Mouse (Mus musculus): ENCODE measurements at regions not wholly inside any gene's neighbourhood (a gene's known extent, or its start where the extent isn't known, plus 50 kb on each side); places are given as distances from the start of the nearest gene placed in this dataset.

GRCm38 (mm10) chr5:52263214-52263613, 72.9 kb upstream of the Dhx15 start:
- H3K27ac ChIP-seq (ENCODE audit: low read depth, low read length) = no peak overlapping the region
- 90% methylated on average over 11 of the region's 11 CpGs for WGBS
- no peaks in the 10 kb centered on the region for H3K27me3 ChIP-seq (ENCODE audit: insufficient read depth, low read length)
- no peak for ATAC-seq (ENCODE audit: low FRiP score)
- DNase-seq (ENCODE audit: low spot score) = no peak
- TF ChIP-seq CTCF (IDR thresholded peaks at IDR 0.05) = no peak
- H3K4me2 ChIP-seq (ENCODE audit: low read depth, low read length, poor library complexity, severe bottlenecking) = no peak overlapping the region
- no peak overlapping the region for H3K9ac ChIP-seq (replicated peaks; ENCODE audit: low read length, poor library complexity, severe bottlenecking)
- H3K9me3 ChIP-seq (ENCODE audit: low read length) = no peaks in the 10 kb centered on the region
- no peak overlapping the region for H3K4me3 ChIP-seq (ENCODE audit: low read depth, low read length)
- H3K4me1 ChIP-seq (ENCODE audit: insufficient read depth, low read length) = no peaks in the 10 kb centered on the region
- H3K36me3 ChIP-seq (ENCODE audit: insufficient read depth, low read length) = no peaks in the 10 kb centered on the region

DNA sequence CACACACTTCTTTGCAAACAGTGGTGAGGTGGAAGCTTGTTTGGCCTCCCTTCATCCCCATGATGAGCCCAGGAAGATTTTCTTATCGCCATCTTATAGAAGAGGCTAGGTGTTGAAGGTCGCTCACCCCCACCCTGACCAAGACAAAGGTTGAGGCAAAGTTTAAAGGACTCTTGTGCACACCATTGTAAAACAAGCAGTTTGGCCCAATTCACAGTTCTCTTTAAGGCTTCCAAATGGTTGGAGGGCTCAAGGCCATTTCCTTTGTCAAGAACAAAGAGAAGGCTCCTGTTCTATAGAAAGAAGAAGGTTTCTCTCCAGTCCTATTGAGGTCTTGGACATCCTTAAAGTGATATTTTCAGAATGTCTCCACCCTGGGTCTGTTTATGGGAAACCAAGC, 67.8 kb upstream of the Dhx15 start:
- WGBS = 98% methylated on average over 2 of the region's 2 CpGs
- Histone ChIP-seq H3K9ac (replicated peaks; ENCODE audit: low read length, poor library complexity, severe bottlenecking) (no peak overlapping the region), H3K27ac (ENCODE audit: low read depth, low read length) (no peak overlapping the region), H3K4me3 (ENCODE audit: low read depth, low read length) (no peak overlapping the region), H3K9me3 (ENCODE audit: low read length) (no peaks in the 10 kb centered on the region), H3K27me3 (ENCODE audit: insufficient read depth, low read length) (no peaks in the 10 kb centered on the region), H3K36me3 (ENCODE audit: insufficient read depth, low read length) (no peaks in the 10 kb centered on the region), H3K4me1 (ENCODE audit: insufficient read depth, low read length) (no peaks in the 10 kb centered on the region), H3K4me2 (ENCODE audit: low read depth, low read length, poor library complexity, severe bottlenecking) (no peak overlapping the region)
- ATAC-seq (ENCODE audit: low FRiP score) = no peak
- no peak for DNase-seq (ENCODE audit: low spot score)
- no peak for TF ChIP-seq CTCF (IDR thresholded peaks at IDR 0.05)

DNA sequence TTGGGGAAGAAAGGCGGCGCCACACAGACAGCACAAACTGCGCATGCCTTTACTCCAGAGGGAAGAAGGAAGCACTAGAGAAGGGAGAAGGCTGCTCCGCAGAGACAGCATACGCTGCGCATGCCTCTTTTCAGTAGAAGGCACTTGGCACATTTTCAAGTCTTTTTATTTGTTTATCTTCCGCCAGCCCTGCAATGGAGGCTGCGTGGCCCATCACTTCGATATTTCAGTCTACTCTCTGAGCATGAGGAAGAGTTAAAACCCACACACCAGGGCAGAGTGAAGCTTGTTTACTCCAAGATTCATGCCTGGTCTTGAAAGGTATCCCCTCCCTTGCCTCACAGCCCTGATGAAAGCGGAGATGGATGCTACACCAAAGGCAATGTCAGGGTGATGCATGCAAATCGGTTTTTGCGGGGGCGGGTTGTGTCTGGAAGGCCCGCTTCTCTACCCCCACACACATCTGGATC, 64.3 kb upstream of the Dhx15 start:
- H3K4me2 ChIP-seq (ENCODE audit: low read depth, low read length, poor library complexity, severe bottlenecking) = no peak overlapping the region
- WGBS = 76% methylated on average over 14 of the region's 14 CpGs
- H3K27ac ChIP-seq (ENCODE audit: low read depth, low read length) = no peak overlapping the region
- H3K9me3 ChIP-seq (ENCODE audit: low read length) = no peaks in the 10 kb centered on the region
- no peaks in the 10 kb centered on the region for H3K4me1 ChIP-seq (ENCODE audit: insufficient read depth, low read length)
- ATAC-seq (ENCODE audit: low FRiP score) = no peak
- DNase-seq (ENCODE audit: low spot score) = no peak
- no peak overlapping the region for H3K4me3 ChIP-seq (ENCODE audit: low read depth, low read length)
- H3K9ac ChIP-seq (replicated peaks; ENCODE audit: low read length, poor library complexity, severe bottlenecking) = no peak overlapping the region
- no peaks in the 10 kb centered on the region for H3K27me3 ChIP-seq (ENCODE audit: insufficient read depth, low read length)
- H3K36me3 ChIP-seq (ENCODE audit: insufficient read depth, low read length) = no peaks in the 10 kb centered on the region
- no peak for TF ChIP-seq CTCF (IDR thresholded peaks at IDR 0.05)

DNA sequence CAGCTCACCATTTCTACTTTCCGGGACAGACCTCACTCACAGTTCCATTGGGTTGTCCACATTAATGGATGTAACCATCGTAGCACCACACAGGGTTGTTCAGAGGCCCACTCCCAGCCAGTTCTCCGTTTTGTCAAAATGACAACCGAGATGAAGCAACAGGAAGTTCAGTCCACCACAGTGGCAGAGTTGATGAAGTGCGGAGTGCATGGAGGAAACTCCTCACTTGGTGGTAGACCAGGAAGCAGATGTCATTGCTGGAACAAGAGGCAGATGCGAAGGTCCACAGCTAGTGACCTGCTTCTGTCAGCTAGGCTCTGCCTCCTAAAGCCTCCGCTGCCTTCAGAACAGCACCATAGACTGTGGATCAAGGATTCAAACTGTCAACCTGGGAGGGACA, 59.5 kb upstream of the Dhx15 start:
- DNase-seq (ENCODE audit: low spot score) = no peak
- no peak for TF ChIP-seq CTCF (IDR thresholded peaks at IDR 0.05)
- no peak for ATAC-seq (ENCODE audit: low FRiP score)
- no peak overlapping the region for H3K4me3 ChIP-seq (ENCODE audit: low read depth, low read length)
- peaks cover 3% of the 10 kb centered on the region; the same call in 1 of the 2 replicates for H3K9me3 ChIP-seq (ENCODE audit: low read length)
- H3K4me2 ChIP-seq (ENCODE audit: low read depth, low read length, poor library complexity, severe bottlenecking) = no peak overlapping the region
- H3K27ac ChIP-seq (ENCODE audit: low read depth, low read length) = no peak overlapping the region
- no peaks in the 10 kb centered on the region for H3K4me1 ChIP-seq (ENCODE audit: insufficient read depth, low read length)
- no peaks in the 10 kb centered on the region for H3K36me3 ChIP-seq (ENCODE audit: insufficient read depth, low read length)
- WGBS = 90% methylated on average over 7 of the region's 7 CpGs
- H3K9ac ChIP-seq (replicated peaks; ENCODE audit: low read length, poor library complexity, severe bottlenecking) = no peak overlapping the region
- H3K27me3 ChIP-seq (ENCODE audit: insufficient read depth, low read length) = no peaks in the 10 kb centered on the region

DNA sequence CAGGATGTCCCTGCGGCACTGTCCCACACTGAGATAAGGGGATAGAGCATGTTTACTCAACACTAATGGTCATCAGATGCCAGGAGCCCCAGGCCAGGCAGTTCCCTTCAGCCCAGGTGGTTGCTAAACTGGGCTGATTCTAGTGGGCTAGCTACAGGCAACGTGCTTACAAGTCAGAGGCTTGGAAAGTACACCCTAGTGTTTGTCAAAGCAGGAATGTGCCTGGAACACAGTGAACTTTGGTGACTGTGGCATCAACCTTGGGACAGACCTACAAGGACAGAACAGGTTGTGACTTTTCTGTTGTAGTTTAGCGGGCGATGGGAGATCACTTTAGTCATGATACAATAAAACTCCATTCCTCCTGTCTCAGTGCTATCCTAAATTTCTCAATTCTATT, 53.6 kb upstream of the Dhx15 start:
- Histone ChIP-seq H3K27me3 (ENCODE audit: insufficient read depth, low read length) (no peaks in the 10 kb centered on the region), H3K27ac (ENCODE audit: low read depth, low read length) (no peak overlapping the region), H3K9ac (replicated peaks; ENCODE audit: low read length, poor library complexity, severe bottlenecking) (no peak overlapping the region), H3K36me3 (ENCODE audit: insufficient read depth, low read length) (no peaks in the 10 kb centered on the region), H3K4me2 (ENCODE audit: low read depth, low read length, poor library complexity, severe bottlenecking) (no peak overlapping the region), H3K9me3 (ENCODE audit: low read length) (no peaks in the 10 kb centered on the region), H3K4me3 (ENCODE audit: low read depth, low read length) (no peak overlapping the region), H3K4me1 (ENCODE audit: insufficient read depth, low read length) (no peaks in the 10 kb centered on the region)
- DNase-seq (ENCODE audit: low spot score) = no peak
- no peak for ATAC-seq (ENCODE audit: low FRiP score)
- TF ChIP-seq CTCF (IDR thresholded peaks at IDR 0.05) = no peak
- WGBS = 98% methylated on average over 4 of the region's 4 CpGs

DNA sequence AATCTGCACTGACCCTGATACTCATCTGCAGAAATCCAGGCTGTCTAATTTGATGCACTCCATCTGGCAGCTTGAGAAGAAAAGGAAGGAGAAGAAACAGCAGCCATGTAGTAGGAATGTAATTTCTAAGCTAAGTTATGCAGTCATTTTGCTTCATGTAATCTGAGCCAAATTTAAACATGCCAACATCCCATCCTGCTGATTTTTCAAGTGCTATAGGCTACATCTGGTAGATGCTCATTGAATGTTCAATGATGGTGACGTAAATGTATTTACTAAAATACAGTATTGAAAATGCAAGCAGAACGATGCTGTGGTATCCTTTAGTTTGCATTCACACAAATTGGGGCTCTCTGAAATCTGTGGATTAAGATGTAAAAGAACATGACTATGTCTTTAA, 52.1 kb upstream of the Dhx15 start:
- Histone ChIP-seq H3K9me3 (ENCODE audit: low read length) (no peaks in the 10 kb centered on the region), H3K27me3 (ENCODE audit: insufficient read depth, low read length) (no peaks in the 10 kb centered on the region), H3K4me3 (ENCODE audit: low read depth, low read length) (no peak overlapping the region), H3K27ac (ENCODE audit: low read depth, low read length) (no peak overlapping the region), H3K4me1 (ENCODE audit: insufficient read depth, low read length) (no peaks in the 10 kb centered on the region), H3K36me3 (ENCODE audit: insufficient read depth, low read length) (no peaks in the 10 kb centered on the region), H3K4me2 (ENCODE audit: low read depth, low read length, poor library complexity, severe bottlenecking) (no peak overlapping the region), H3K9ac (replicated peaks; ENCODE audit: low read length, poor library complexity, severe bottlenecking) (no peak overlapping the region)
- ATAC-seq (ENCODE audit: low FRiP score) (no peak), DNase-seq (ENCODE audit: low spot score) (no peak)
- no peak for TF ChIP-seq CTCF (IDR thresholded peaks at IDR 0.05)
- WGBS = 82% methylated on average over 2 of the region's 2 CpGs
